Mouse (Mus musculus): ENCODE measurements around the gene Sec61a2. TPM values are rescaled to one million over a fixed set of nuclear protein-coding genes. Genes with fewer than 3 reads are reported as not detected.

The Sec61a2 gene
- 100 to 1,000 TPM in 1 of 2 experiments, 10 to 100 TPM in 1; 76.2 to 103 TPM for total RNA-seq (2021)

GRCm38 (mm10) chr2:5894843-5895570, at the start of gene Sec61a2:
Gene Sec61a2 (minus strand): TSS chr2:5895432.
- DNase-seq (ENCODE audit: extremely low spot score in 1 of 2, low spot score in 1 of 2) = peak; percentile 100

GRCm38 (mm10) chr2:5943071-5943470, 47.8 kb upstream of the Sec61a2 start:
- DNase-seq (ENCODE audit: extremely low spot score in 1 of 2, low spot score in 1 of 2) = no peak

DNA sequence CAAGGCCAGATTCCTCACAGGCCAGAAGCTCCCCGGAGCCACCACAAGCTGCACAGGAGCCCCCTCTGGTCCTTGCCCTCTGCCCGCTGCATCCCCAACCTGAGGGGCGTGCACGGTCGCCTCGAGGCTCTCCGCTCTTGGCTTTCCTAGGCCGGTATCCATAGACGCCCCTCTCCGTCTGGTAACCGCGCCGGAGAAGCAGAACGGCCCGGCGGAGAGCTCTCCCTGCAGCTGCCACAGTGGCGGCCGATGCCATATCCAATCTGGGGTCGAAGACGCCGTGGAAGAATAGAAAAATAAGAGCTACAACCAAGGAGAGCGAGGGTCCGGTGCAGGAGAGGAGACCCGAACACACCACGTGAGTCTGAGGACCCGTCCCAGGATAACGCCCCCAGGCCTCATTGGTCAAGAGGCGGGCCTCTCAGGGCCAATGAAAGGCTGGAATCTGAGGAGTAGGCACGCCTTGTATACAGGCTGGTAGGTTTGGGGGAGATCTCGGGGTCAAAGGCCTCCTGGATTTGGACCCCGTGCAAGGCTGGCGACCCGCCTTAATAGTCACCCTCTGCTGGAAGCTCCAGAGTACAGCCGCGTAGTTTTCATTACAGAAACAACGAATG, 47.3 kb upstream of the Sec61a2 start, which contains the start of gene Dhtkd1:
Gene Dhtkd1, minus strand, starts transcription at position 377 of the 617 bp plus-strand sequence.
- peak; percentile 49 to 61 for DNase-seq (ENCODE audit: extremely low spot score in 1 of 2, low spot score in 1 of 2)

DNA sequence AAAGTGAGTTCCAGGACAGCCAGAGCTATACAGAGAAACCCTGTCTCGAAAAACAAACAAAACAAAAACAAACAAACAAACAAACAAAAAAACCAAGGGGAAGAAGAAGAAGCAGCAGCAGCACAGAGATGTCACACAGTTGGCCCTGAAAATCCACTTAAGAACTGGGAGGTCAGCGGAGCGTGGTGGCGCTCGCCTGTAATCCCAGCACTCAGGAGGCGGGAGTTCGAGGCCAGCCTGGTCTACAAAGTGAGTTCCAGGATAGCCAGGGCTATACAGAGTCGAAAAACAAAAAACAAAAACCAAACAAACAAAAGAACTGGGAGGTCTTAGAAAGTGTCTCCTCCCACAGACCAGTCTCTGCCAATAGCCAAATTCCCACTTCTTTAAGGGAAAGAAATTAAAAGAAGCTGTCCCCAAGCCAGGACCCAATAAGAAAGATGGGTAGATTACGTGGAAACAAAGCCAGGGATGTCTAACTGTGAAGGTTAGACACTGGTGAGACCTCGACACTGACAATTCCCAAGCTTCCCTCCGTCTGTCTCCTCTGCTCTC, 46.7 kb upstream of the Sec61a2 start:
- no peak for DNase-seq (ENCODE audit: extremely low spot score in 1 of 2, low spot score in 1 of 2)

GRCm38 (mm10) chr2:5940936-5941335, 45.7 kb upstream of the Sec61a2 start:
- no peak for DNase-seq (ENCODE audit: extremely low spot score in 1 of 2, low spot score in 1 of 2)

GRCm38 (mm10) chr2:5939911-5940310, 44.7 kb upstream of the Sec61a2 start:
- DNase-seq (ENCODE audit: extremely low spot score in 1 of 2, low spot score in 1 of 2) = no peak

DNA sequence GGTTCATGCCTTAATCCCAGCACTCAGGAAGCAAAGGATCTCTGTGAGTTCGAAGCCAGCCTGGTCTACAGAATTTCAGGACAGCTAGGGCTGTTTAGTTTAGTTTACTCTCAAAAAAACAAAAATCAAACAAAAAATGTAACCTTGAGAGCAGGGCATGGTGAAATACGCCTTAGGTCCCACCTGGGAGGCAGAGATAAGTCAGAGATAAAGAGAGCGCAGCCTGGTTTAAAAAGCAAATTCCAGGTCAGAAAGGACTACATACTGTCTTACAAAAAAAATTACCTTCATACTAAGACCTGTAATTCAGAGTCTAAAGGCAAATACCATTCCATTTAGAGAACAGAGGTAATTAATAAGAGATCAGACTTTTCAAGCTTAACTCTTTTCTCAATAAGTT, 44.1 kb upstream of the Sec61a2 start:
- DNase-seq (ENCODE audit: extremely low spot score in 1 of 2, low spot score in 1 of 2) = no peak

GRCm38 (mm10) chr2:5936550-5936949, 41.3 kb upstream of the Sec61a2 start:
- DNase-seq (ENCODE audit: extremely low spot score in 1 of 2, low spot score in 1 of 2) = no peak

- no peak for DNase-seq (ENCODE audit: extremely low spot score in 1 of 2, low spot score in 1 of 2)
Observed at GRCm38 (mm10) chr2:5936068-5936467, 40.8 kb upstream of the Sec61a2 start.

DNA sequence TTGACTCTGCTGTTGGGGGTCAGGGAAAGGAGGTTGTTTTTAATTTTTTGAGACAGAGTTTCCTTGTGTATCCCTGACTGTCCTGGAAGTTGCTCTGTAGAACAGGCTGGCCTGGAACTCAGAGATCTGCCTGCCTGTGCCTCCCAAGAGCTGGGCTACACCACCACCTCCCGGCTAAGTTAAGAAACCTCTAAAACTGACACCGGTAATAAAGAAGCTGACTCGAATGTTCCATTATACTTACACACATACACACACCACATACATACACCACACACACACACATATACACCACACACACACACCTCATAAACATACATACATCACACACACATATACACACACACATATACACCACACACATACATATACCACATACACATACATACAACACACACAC, 39.7 kb upstream of the Sec61a2 start:
- no peak for DNase-seq (ENCODE audit: extremely low spot score in 1 of 2, low spot score in 1 of 2)

DNA sequence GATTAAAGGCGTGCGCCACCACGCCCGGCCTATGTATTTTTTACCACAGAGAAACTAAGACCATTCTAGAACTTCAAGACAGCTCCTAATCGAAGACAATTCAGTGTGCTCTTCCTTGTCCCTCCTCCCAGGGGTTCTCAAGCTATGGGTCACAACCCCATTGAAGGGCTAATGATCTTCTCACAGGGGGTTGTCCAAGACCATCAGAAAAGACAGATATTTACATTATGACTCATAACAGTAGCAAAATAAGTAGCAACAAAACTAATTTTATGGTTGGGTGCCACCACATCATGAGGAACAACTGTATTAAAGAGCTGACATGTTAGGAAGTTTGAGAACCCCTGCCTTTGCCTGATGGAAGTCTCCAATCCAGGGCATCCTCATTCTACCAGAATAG, 36.7 kb upstream of the Sec61a2 start:
- DNase-seq (ENCODE audit: extremely low spot score in 1 of 2, low spot score in 1 of 2) = no peak

DNA sequence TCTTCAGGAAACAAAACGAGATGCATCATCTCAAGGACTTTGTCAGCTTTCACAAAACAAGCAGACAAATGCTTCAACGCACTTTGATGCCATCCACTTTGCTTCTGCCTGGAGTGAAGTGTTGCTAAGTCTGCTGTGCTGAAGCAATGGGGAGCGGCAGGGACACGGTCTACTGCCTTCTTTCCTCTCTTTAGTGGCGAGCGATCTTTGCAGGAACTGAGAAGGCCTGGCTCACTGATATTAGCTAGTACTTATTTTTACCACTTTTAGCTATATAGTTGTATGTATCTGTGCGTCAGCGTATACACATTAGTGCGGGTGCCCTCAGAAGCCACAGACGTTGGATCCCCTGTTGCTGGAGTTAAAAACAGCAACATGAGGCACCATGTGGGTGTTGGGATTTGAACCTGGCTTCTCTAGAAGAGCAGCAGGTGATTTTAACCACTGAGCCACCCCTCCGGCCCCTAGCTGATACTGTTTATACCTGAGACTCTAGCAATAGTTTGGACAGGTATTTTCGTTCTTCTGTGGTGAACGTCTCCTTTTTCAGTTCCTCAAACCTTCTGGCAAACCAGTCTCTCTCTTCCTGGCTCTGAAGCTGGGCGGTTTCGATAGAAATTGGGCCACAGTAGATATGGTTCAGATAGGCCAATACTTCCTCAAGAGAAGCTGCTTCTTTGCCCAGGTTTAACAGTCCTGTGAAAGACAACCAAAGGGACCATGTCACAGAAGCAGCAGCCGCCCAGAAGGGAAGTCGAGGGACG, 35.2 kb upstream of the Sec61a2 start:
- no peak for DNase-seq (ENCODE audit: extremely low spot score in 1 of 2, low spot score in 1 of 2)

DNA sequence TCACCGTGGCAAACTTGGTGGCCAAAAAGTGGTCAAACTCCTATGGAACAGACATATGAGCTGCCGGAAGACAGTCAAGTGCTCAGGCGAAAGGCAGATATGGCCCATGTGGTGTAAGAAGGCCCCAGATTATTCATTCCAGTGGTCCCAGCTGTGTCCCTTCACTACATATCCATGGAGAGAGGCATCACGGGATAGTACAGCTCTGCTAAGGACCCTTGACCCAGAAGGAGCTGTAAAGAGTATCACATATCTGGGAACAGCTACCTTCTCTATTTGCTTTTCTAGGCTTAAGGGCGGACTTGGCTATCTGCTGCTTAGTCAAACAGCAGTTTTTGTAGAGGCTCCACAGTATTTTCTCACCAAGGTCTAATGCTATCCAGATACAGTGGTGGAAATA, 34.6 kb upstream of the Sec61a2 start:
- DNase-seq (ENCODE audit: extremely low spot score in 1 of 2, low spot score in 1 of 2) = no peak

DNA sequence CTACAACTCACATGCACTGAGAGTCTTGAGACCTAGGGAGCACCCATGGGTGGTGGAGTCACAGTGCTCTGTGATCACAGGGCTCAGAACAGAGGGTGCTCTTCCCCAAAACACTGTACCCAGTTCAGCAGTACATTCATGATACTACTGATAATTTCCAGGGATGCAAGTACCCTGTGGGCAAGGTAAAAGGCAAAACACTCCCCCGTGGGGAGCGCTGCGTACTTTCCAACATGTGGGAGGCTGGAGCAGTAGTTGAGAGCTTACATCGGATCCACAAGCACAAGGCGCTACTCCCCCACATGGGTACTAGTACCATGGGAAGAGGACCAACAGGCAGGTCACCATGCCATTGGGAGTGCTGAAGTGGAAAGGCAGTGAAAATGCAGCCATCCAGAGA, 32.2 kb upstream of the Sec61a2 start:
- DNase-seq (ENCODE audit: extremely low spot score in 1 of 2, low spot score in 1 of 2) = no peak

GRCm38 (mm10) chr2:5923786-5924185, 28.6 kb upstream of the Sec61a2 start:
- DNase-seq (ENCODE audit: extremely low spot score in 1 of 2, low spot score in 1 of 2) = no peak

- no peak for DNase-seq (ENCODE audit: extremely low spot score in 1 of 2, low spot score in 1 of 2)
Observed at GRCm38 (mm10) chr2:5922823-5923222, 27.6 kb upstream of the Sec61a2 start.

DNA sequence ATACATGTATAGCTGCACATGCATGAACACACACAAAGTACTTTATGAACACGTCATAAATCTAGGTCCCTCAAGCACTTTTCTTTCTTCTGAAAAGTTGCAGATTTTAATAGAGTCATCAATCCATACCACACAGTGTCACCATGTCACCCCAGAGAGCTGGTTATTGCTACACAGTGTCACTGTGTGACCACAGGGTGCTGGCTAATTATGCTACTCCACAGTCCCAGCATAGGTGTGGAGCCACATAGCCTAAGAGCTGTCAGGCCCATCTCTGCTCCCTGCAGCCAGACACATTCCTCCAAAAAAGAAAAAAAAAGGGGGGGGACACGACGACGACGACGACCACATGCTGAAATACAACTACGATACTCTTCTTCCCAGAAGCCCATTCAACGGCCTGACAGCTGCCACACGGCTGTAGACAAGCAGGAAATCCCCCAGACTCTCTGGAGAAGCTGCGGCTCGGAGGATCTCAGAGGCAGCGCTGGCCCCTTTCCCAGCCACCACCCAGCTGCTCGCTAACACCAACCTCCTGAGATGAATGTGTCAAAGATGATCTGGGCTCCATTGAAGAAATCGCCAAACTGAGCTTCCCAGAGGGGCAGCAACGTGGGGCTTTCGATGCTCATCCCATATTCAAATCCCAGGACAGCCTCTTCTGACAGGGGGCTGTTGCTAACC, 16.2 kb upstream of the Sec61a2 start:
- no peak for DNase-seq (ENCODE audit: extremely low spot score in 1 of 2, low spot score in 1 of 2)

GRCm38 (mm10) chr2:5906625-5907024, 11.4 kb upstream of the Sec61a2 start:
- peak in 1 of 2 experiments; percentile 40 for DNase-seq (ENCODE audit: extremely low spot score in 1 of 2, low spot score in 1 of 2)

- DNase-seq (ENCODE audit: extremely low spot score in 1 of 2, low spot score in 1 of 2) = peak in 1 of 2 experiments; percentile 37
Observed at GRCm38 (mm10) chr2:5906092-5906491, 10.9 kb upstream of the Sec61a2 start.

GRCm38 (mm10) chr2:5900145-5900544, 4.9 kb upstream of the Sec61a2 start:
- DNase-seq (ENCODE audit: extremely low spot score in 1 of 2, low spot score in 1 of 2) = no peak

Measured in layer of hippocampus, postnatal 25 days (tissue).